Mouse (Mus musculus) cortical plate, adult 2 months (tissue): ENCODE measurements around the gene Dnajc16. TPM values are rescaled to one million over a fixed set of nuclear protein-coding genes. Genes with fewer than 3 reads are reported as not detected.

Experiments used
- H3K27ac ChIP-seq: fragments of 200-500 bp; 2 replicates; pipeline ENCODE4 v1.5.1; 2012; ENCODE audit warnings: low read length, control low read depth, inconsistent platforms; ENCODE audit not compliant: insufficient read depth
- H3K4me1 ChIP-seq: fragments of 200-500 bp; 2 replicates; pipeline ENCODE4 v1.6.1; 2011; ENCODE audit warnings: low read length; ENCODE audit not compliant: control insufficient read depth, insufficient read depth
- H3K4me3 ChIP-seq: fragments of 200-500 bp; 2 replicates; pipeline ENCODE4 v1.5.1; 2011; ENCODE audit warnings: mild to moderate bottlenecking, low read length, control low read depth; ENCODE audit not compliant: insufficient read depth
- CTCF ChIP-seq: fragments of 200-500 bp; IDR thresholded peaks from 2 replicates; pipeline ENCODE4 v1.5.1; 2011; ENCODE audit warnings: mild to moderate bottlenecking, control low read depth, low read length; ENCODE audit not compliant: insufficient read depth; ENCODE audit errors: extremely low read depth
- POLR2A ChIP-seq: fragments of 200-500 bp; IDR thresholded peaks from 2 replicates; pipeline ENCODE4 v1.6.1; 2011; ENCODE audit warnings: mild to moderate bottlenecking, low read length, control low read depth; ENCODE audit not compliant: insufficient read depth; ENCODE audit errors: extremely low read depth
- polyA plus RNA-seq: library from polyadenylated mRNA; depleted of rRNA; stranded (reverse); fragments of >200 nt; gene quantifications from 2 replicates; pipeline ENCODE4 v1.2.3, GENCODE M21; 2012

The Dnajc16 gene
- polyA plus RNA-seq, 1 experiment: 30.1 TPM

DNA sequence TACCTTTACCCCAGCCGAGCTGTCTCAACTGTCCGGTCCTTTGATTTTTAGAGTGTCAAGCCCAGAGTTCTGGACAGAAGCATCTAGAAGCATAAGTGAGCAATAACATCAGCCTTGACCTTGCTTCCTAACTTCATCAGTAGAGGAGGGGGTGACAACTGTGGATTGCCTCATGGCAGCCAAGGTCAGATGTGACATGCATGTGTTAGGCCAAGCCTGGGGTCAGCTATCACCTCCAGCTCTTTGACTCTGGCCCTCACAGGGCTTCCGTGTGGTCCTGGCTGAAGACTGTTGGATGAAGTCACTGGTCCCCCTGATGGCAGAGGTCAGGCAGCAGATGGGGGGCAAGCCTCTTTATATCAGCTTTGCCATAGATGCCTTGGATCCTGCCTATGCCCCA lies 33.6 kb downstream of the Dnajc16 start:
- Histone ChIP-seq H3K4me1 (no peaks in the 10 kb centered on the region), H3K27ac (no peak overlapping the region), H3K4me3 (no peak overlapping the region)
- no peak for TF ChIP-seq CTCF
- TF ChIP-seq POLR2A: no peak

DNA sequence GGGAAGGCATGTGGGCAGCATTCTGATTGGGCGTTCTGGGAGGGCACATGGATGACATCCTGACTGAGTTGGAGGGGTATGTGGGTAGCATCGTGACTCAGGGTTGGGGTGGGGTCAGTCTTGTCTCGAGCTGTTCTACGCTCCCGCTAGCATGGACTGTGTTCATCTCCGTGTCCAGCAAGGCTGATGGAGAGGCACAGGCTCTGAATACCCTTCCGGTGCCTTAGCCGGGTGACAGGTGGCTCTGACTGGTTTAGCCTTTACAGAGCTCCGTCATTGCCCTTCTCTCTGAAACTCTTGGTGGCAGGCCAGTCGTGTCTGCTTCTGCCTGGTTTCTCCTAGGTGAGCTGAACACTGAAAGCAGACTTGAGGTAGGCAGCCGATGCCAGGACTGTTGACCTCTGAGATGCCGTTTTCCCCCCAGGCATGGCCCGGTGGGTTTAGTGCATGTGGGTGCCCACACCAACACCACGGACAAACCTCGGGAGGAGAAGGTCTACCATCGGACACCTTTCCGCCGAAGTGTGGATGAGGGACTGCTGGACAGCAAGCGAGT lies 35.3 kb downstream of the Dnajc16 start:
- H3K27ac ChIP-seq: no peak overlapping the region
- TF ChIP-seq CTCF (no peak), POLR2A (no peak)
- no peak overlapping the region for H3K4me3 ChIP-seq
- H3K4me1 ChIP-seq: no peaks in the 10 kb centered on the region

DNA sequence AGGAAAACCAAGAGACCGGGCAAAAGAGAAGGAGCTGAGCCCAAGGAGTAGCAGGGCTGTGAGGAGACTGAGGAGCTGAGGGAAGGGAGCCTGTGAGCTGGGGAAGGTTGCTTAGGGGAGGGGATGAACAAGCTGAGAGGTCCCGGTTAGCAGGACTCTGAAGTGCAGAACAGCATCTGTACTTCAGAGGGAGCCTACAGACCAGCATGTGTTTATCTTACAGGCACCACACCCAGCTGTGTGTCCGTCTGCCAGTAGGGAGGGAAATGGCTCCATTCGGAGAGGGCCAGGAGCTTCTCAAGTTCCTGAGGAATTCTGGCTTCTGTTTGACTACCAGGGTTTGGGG lies 38.7 kb downstream of the Dnajc16 start:
- H3K27ac ChIP-seq: no peak overlapping the region
- no peaks in the 10 kb centered on the region for H3K4me1 ChIP-seq
- TF ChIP-seq CTCF (no peak), POLR2A (no peak)
- no peak overlapping the region for H3K4me3 ChIP-seq

DNA sequence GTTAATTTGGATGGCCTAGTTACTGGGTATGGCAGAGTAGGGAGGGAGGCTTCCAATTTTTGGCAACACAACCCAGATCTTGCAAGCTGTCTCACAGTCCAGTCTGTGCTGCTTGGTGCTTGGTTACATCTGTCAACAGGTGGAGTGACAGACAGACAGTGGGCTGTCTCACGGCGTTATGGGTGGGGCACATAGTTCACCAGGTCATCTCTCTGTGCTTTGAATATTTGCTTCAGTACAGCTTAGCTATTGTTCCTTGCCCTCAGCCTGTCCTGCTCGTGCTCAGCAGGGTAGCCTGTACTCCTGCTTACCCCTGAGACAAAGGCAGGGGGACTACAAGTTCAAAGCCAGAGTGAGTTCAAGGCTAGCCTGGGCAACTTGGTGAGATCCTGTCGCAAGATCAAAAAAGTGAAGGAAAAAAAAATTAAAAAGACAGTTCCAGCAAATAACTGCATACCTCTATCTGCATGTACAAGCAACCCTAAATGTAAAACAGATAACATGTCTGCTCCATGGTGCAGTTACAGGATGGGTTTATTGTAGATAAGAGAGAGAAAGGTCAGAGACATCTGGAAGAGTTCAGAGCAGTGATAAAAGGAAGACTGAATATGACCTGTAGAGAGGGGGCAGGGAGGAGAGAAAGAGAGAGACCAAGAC lies 39.2 kb downstream of the Dnajc16 start:
- TF ChIP-seq POLR2A (no peak), CTCF (no peak)
- H3K27ac ChIP-seq: no peak overlapping the region
- no peaks in the 10 kb centered on the region for H3K4me1 ChIP-seq
- H3K4me3 ChIP-seq: no peak overlapping the region

GRCm38 (mm10) chr4:141750826-141751225 lies 39.9 kb downstream of the Dnajc16 start:
- TF ChIP-seq CTCF (no peak), POLR2A (no peak)
- H3K4me1 ChIP-seq: no peaks in the 10 kb centered on the region
- no peak overlapping the region for H3K4me3 ChIP-seq
- H3K27ac ChIP-seq: no peak overlapping the region

DNA sequence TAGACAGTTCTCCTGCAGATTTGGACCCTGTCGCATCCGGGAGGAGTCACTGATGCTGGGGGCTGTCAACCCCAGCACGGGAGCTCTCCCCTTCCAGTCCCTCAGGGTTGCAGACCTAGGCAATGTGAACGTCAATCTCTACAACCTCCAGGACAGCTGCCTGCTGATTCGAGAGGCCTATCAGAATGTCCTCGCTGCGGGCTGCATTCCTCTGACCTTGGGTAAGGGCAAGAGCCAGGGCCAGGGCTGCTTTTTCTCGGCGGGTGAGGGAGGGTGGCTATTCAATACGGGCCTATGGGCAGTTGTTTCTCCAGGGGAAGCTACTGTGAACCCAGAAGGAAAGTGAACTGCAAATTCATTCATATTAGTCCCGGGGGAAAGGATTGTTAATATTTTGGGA lies 41.2 kb downstream of the Dnajc16 start:
- no peak overlapping the region for H3K4me3 ChIP-seq
- TF ChIP-seq CTCF (no peak), POLR2A (no peak)
- no peak overlapping the region for H3K27ac ChIP-seq
- no peaks in the 10 kb centered on the region for H3K4me1 ChIP-seq

DNA sequence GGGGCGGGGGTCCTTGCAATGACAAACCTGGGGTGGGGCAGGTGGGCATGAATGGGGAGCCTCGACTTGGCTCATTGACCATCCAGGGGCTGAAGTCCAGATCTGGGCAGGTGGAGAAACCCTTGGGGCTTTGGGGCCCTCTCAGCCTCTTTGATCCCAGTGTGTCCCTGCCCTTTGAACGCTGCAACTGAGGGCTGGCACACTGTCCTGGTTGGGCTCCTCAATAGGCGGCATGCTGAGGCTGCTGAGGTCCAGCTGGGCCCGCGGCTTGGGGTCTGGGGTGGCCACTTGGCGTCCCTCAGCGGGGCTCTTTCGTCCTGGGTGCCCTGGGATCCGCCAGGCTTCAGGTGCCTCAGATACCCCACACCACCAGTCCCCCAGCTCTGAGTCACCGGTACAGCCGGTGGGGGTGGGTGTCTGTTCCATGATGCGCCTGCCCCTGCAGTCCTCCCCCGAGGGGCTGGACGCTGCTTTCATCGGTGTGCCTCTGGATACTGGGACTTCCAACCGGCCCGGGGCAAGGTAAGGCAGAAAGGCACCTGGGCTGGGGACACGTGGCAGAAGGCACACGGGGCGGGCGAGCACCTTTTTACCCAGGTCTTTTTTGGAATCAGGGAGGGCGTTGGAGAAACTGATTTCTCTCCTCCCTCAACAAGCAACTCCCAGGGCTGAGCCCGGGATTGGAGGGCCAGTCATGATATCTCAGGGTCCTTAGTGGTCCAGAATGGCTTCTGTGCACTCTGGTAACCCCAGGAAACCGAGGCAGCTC lies 44.0 kb downstream of the Dnajc16 start, which contains the start of gene Agmat:
Gene Agmat (plus strand): TSS at position 95 of the 769 bp plus-strand sequence.
- no peak for TF ChIP-seq CTCF
- TF ChIP-seq POLR2A: no peak
- H3K4me3 ChIP-seq: no peak within 1 kb of the TSS
- no peaks in the 10 kb centered on the region for H3K4me1 ChIP-seq
- H3K27ac ChIP-seq: no peak within 1 kb of the TSS

DNA sequence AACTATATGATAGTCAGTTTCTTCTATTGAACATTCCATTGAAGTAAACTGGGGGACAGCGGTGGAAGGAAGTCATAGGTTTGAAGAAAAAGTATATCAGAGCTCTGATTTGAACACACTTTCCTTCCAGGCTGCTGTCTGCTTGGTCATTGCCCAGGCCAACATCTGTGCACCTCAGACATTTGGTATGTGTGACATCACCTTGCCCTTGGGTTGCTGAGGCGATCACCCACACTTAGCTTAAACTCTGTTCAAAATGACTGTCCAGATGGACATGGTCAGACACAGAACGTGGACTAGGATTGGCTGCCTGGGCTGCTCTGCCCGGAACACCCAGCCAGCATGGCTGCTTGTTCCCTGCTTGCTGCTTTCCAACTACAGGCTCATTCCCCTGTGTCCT lies 48.4 kb downstream of the Dnajc16 start:
- no peak for TF ChIP-seq CTCF
- TF ChIP-seq POLR2A: no peak

GRCm38 (mm10) chr4:141741856-141742255 lies 48.9 kb downstream of the Dnajc16 start:
- no peak overlapping the region for H3K4me3 ChIP-seq
- TF ChIP-seq POLR2A (no peak), CTCF (no peak)
- H3K4me1 ChIP-seq: no peaks in the 10 kb centered on the region
- H3K27ac ChIP-seq: no peak overlapping the region

More for the DNA sequence above, 48.4 kb downstream of the Dnajc16 start:
- Histone ChIP-seq H3K27ac (no peak overlapping the region), H3K4me1 (no peaks in the 10 kb centered on the region), H3K4me3 (no peak overlapping the region)

DNA sequence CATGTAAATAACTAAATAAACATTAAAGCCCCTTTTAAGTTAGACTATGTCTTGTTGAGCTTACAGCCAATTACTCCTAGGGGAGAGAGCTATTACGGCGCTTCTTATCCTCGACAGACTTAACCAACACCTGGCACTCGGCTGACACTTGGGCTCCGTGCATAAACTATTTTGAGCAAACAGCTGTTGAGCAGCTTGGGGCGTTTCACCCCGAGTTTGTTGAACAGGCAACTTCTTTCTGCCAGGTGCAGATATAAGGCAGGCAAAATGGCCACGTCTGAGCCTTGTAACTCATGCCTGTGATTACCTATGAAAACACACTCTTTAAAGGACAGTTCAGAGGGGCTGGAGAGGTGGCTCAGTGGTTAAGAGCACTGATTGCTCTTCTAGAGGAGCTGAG lies 52.7 kb downstream of the Dnajc16 start:
- H3K27ac ChIP-seq: no peak overlapping the region
- H3K4me1 ChIP-seq: no peaks in the 10 kb centered on the region
- TF ChIP-seq POLR2A (no peak), CTCF (no peak)
- H3K4me3 ChIP-seq: no peak overlapping the region
